Mouse (Mus musculus): ENCODE measurements at regions not wholly inside any gene's neighbourhood (a gene's known extent, or its start where the extent isn't known, plus 50 kb on each side); places are given as distances from the start of the nearest gene placed in this dataset.

- no peak overlapping the region for H3K4me3 ChIP-seq (ENCODE audit: low read depth, low read length)
- H3K9me3 ChIP-seq (replicated peaks; ENCODE audit: control insufficient read depth, low read length) = no peaks in the 10 kb centered on the region
- no peaks in the 10 kb centered on the region for H3K27me3 ChIP-seq (replicated peaks; ENCODE audit: control insufficient read depth, insufficient read depth, low read length)
- H3K4me2 ChIP-seq (ENCODE audit: low read length) = no peak overlapping the region
- H3K36me3 ChIP-seq (ENCODE audit: control insufficient read depth, insufficient read depth, low read length) = no peaks in the 10 kb centered on the region
- H3K9ac ChIP-seq (ENCODE audit: low read length) = no peak overlapping the region
- ATAC-seq (no peak), DNase-seq (ENCODE audit: low spot score) (no peak)
- WGBS = 90% methylated on average over 17 of the region's 17 CpGs
- no peak overlapping the region for H3K27ac ChIP-seq (ENCODE audit: low read depth, low read length)
- H3K4me1 ChIP-seq (ENCODE audit: control insufficient read depth, insufficient read depth, low read length) = no peaks in the 10 kb centered on the region
Observed at GRCm38 (mm10) chr7:71223513-71224319, 127.6 kb downstream of the Gm10295 start.

- H3K9ac ChIP-seq (ENCODE audit: low read length) = no peak overlapping the region
- no peak overlapping the region for H3K4me3 ChIP-seq (ENCODE audit: low read depth, low read length)
- DNase-seq (ENCODE audit: low spot score) (no peak), ATAC-seq (no peak)
- no peaks in the 10 kb centered on the region for H3K36me3 ChIP-seq (ENCODE audit: control insufficient read depth, insufficient read depth, low read length)
- 92% methylated on average over 7 of the region's 7 CpGs for WGBS
- H3K4me1 ChIP-seq (ENCODE audit: control insufficient read depth, insufficient read depth, low read length) = no peaks in the 10 kb centered on the region
- H3K27ac ChIP-seq (ENCODE audit: low read depth, low read length) = no peak overlapping the region
- H3K9me3 ChIP-seq (replicated peaks; ENCODE audit: control insufficient read depth, low read length) = no peaks in the 10 kb centered on the region
- no peak overlapping the region for H3K4me2 ChIP-seq (ENCODE audit: low read length)
- H3K27me3 ChIP-seq (replicated peaks; ENCODE audit: control insufficient read depth, insufficient read depth, low read length) = no peaks in the 10 kb centered on the region
Observed at GRCm38 (mm10) chr7:71217344-71217743, 133.9 kb downstream of the Gm10295 start.

GRCm38 (mm10) chr7:71216808-71217207 is 134.5 kb downstream of the Gm10295 start:
- Histone ChIP-seq H3K27ac (ENCODE audit: low read depth, low read length) (no peak overlapping the region), H3K4me2 (ENCODE audit: low read length) (no peak overlapping the region), H3K4me1 (ENCODE audit: control insufficient read depth, insufficient read depth, low read length) (no peaks in the 10 kb centered on the region), H3K9ac (ENCODE audit: low read length) (no peak overlapping the region), H3K9me3 (replicated peaks; ENCODE audit: control insufficient read depth, low read length) (no peaks in the 10 kb centered on the region), H3K4me3 (ENCODE audit: low read depth, low read length) (no peak overlapping the region), H3K36me3 (ENCODE audit: control insufficient read depth, insufficient read depth, low read length) (no peaks in the 10 kb centered on the region), H3K27me3 (replicated peaks; ENCODE audit: control insufficient read depth, insufficient read depth, low read length) (no peaks in the 10 kb centered on the region)
- ATAC-seq = no peak
- no peak for DNase-seq (ENCODE audit: low spot score)
- WGBS = 67% methylated on average over 2 of the region's 2 CpGs

GRCm38 (mm10) chr7:71214500-71215055 is 136.7 kb downstream of the Gm10295 start:
- no peak overlapping the region for H3K9ac ChIP-seq (ENCODE audit: low read length)
- no peak overlapping the region for H3K4me3 ChIP-seq (ENCODE audit: low read depth, low read length)
- no peaks in the 10 kb centered on the region for H3K27me3 ChIP-seq (replicated peaks; ENCODE audit: control insufficient read depth, insufficient read depth, low read length)
- no peak for ATAC-seq
- H3K9me3 ChIP-seq (replicated peaks; ENCODE audit: control insufficient read depth, low read length) = no peaks in the 10 kb centered on the region
- no peak for DNase-seq (ENCODE audit: low spot score)
- H3K27ac ChIP-seq (ENCODE audit: low read depth, low read length) = no peak overlapping the region
- no peak overlapping the region for H3K4me2 ChIP-seq (ENCODE audit: low read length)
- 82% methylated on average over 13 of the region's 13 CpGs for WGBS
- no peaks in the 10 kb centered on the region for H3K36me3 ChIP-seq (ENCODE audit: control insufficient read depth, insufficient read depth, low read length)
- H3K4me1 ChIP-seq (ENCODE audit: control insufficient read depth, insufficient read depth, low read length) = no peaks in the 10 kb centered on the region

GRCm38 (mm10) chr7:71193131-71193530 is 158.2 kb downstream of the Gm10295 start:
- 6% methylated on average over 7 of the region's 7 CpGs for WGBS
- Histone ChIP-seq H3K9me3 (replicated peaks; ENCODE audit: control insufficient read depth, low read length) (no peaks in the 10 kb centered on the region), H3K27ac (ENCODE audit: low read depth, low read length) (no peak overlapping the region), H3K4me1 (ENCODE audit: control insufficient read depth, insufficient read depth, low read length) (peaks cover 8% of the 10 kb centered on the region), H3K4me3 (ENCODE audit: low read depth, low read length) (no peak overlapping the region), H3K9ac (ENCODE audit: low read length) (peak overlapping the region; percentile 43; the same call in 1 of the 2 replicates), H3K4me2 (ENCODE audit: low read length) (peak overlapping the region; percentile 20; the same call in 1 of the 2 replicates), H3K27me3 (replicated peaks; ENCODE audit: control insufficient read depth, insufficient read depth, low read length) (no peaks in the 10 kb centered on the region), H3K36me3 (ENCODE audit: control insufficient read depth, insufficient read depth, low read length) (no peaks in the 10 kb centered on the region)
- DNase-seq (ENCODE audit: low spot score) = peak; percentile 72
- peak; percentile 84; the same call in 1 of the 2 replicates for ATAC-seq

GRCm38 (mm10) chr7:71190161-71190711 is 161.0 kb downstream of the Gm10295 start:
- H3K4me2 ChIP-seq (ENCODE audit: low read length) = no peak overlapping the region
- peaks cover 8% of the 10 kb centered on the region for H3K4me1 ChIP-seq (ENCODE audit: control insufficient read depth, insufficient read depth, low read length)
- no peak overlapping the region for H3K4me3 ChIP-seq (ENCODE audit: low read depth, low read length)
- H3K9me3 ChIP-seq (replicated peaks; ENCODE audit: control insufficient read depth, low read length) = no peaks in the 10 kb centered on the region
- no peaks in the 10 kb centered on the region for H3K36me3 ChIP-seq (ENCODE audit: control insufficient read depth, insufficient read depth, low read length)
- WGBS = 24% methylated on average over 12 of the region's 12 CpGs
- no peak overlapping the region for H3K27ac ChIP-seq (ENCODE audit: low read depth, low read length)
- DNase-seq (ENCODE audit: low spot score) = peak; percentile 16
- H3K9ac ChIP-seq (ENCODE audit: low read length) = no peak overlapping the region
- H3K27me3 ChIP-seq (replicated peaks; ENCODE audit: control insufficient read depth, insufficient read depth, low read length) = no peaks in the 10 kb centered on the region
- 0 out of 2 replicates have a peak, but pooled peaks have one; percentile 38 for ATAC-seq

- ATAC-seq = no peak
- DNase-seq (ENCODE audit: low spot score) = no peak
- Histone ChIP-seq H3K9me3 (replicated peaks; ENCODE audit: control insufficient read depth, low read length) (no peaks in the 10 kb centered on the region), H3K9ac (ENCODE audit: low read length) (no peak overlapping the region), H3K27me3 (replicated peaks; ENCODE audit: control insufficient read depth, insufficient read depth, low read length) (no peaks in the 10 kb centered on the region), H3K36me3 (ENCODE audit: control insufficient read depth, insufficient read depth, low read length) (no peaks in the 10 kb centered on the region), H3K4me1 (ENCODE audit: control insufficient read depth, insufficient read depth, low read length) (peaks cover 8% of the 10 kb centered on the region), H3K4me3 (ENCODE audit: low read depth, low read length) (no peak overlapping the region), H3K4me2 (ENCODE audit: low read length) (no peak overlapping the region), H3K27ac (ENCODE audit: low read depth, low read length) (no peak overlapping the region)
- WGBS = 33% methylated on average over 6 of the region's 6 CpGs
Observed at GRCm38 (mm10) chr7:71189757-71190156, 161.5 kb downstream of the Gm10295 start.

- ATAC-seq (no peak), DNase-seq (ENCODE audit: low spot score) (no peak)
- Histone ChIP-seq H3K4me3 (ENCODE audit: low read depth, low read length) (no peak overlapping the region), H3K9me3 (replicated peaks; ENCODE audit: control insufficient read depth, low read length) (no peaks in the 10 kb centered on the region), H3K27ac (ENCODE audit: low read depth, low read length) (no peak overlapping the region), H3K36me3 (ENCODE audit: control insufficient read depth, insufficient read depth, low read length) (no peaks in the 10 kb centered on the region), H3K4me1 (ENCODE audit: control insufficient read depth, insufficient read depth, low read length) (peaks cover 7% of the 10 kb centered on the region), H3K27me3 (replicated peaks; ENCODE audit: control insufficient read depth, insufficient read depth, low read length) (no peaks in the 10 kb centered on the region), H3K9ac (ENCODE audit: low read length) (no peak overlapping the region), H3K4me2 (ENCODE audit: low read length) (no peak overlapping the region)
- 14% methylated on average over 6 of the region's 6 CpGs for WGBS
Observed at GRCm38 (mm10) chr7:71188119-71188518, 163.2 kb downstream of the Gm10295 start.

GRCm38 (mm10) chr7:71174871-71175270 is 176.4 kb downstream of the Gm10295 start:
- WGBS = 86% methylated on average over 4 of the region's 4 CpGs
- no peak overlapping the region for H3K27ac ChIP-seq (ENCODE audit: low read depth, low read length)
- no peak for ATAC-seq

More at GRCm38 (mm10) chr7:71174871-71175270, 176.4 kb downstream of the Gm10295 start:
- H3K36me3 ChIP-seq (ENCODE audit: control insufficient read depth, insufficient read depth, low read length) = no peaks in the 10 kb centered on the region
- no peak overlapping the region for H3K4me3 ChIP-seq (ENCODE audit: low read depth, low read length)
- no peak overlapping the region for H3K4me2 ChIP-seq (ENCODE audit: low read length)
- no peaks in the 10 kb centered on the region for H3K4me1 ChIP-seq (ENCODE audit: control insufficient read depth, insufficient read depth, low read length)
- no peak overlapping the region for H3K9ac ChIP-seq (ENCODE audit: low read length)
- H3K27me3 ChIP-seq (replicated peaks; ENCODE audit: control insufficient read depth, insufficient read depth, low read length) = no peaks in the 10 kb centered on the region
- DNase-seq (ENCODE audit: low spot score) = no peak
- no peaks in the 10 kb centered on the region for H3K9me3 ChIP-seq (replicated peaks; ENCODE audit: control insufficient read depth, low read length)
